Mouse (Mus musculus) E14TG2a.4 (cell line): ENCODE results near the gene Gm29666.

Experiments
- CTCF ChIP-seq: conservative IDR thresholded peaks from 2 replicates; pipeline ENCODE4 v1.5.1; 2014; ENCODE audit warnings: low read length
- POU5F1 ChIP-seq: IDR thresholded peaks from 2 replicates; pipeline ENCODE4 v1.6.1; 2014; ENCODE audit warnings: low read length, borderline replicate concordance

DNA sequence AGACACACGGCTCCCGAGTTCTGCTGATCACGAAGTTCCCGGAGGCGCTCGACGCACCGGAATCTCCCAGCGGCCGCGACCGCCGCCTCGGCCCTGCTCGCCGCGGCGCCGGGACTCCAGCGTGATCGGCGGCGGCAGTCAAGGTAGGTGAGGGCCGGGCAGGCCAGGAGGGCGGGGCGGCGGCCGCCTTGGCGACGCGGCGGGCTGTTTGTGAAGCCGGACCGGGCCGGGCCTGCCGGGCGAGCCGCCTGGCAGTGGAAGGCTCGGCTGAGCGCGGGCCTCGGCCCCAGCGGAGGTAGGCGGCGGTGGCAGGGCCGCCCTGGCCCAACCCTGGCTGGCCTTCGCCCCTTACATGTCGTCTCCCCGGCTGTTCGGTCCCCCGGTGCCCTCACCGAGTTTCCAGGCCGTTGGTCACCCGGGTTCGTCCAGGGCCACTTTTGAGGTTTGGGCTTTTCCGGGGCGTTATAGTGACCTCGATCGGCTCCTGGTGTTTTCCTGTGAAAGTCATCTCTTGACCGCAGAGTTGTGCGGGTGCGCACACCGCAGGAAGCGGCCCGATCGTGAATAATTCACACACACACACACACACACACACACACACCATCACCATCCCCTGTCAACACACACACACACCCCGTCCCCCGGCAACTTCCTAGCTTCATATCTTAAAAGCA lies 3.8 kb upstream of the Gm29666 start:
- TF ChIP-seq CTCF (no peak), POU5F1 (no peak)
